ENCODE assay signal across 1 mouse cellular context in genomic region chr5:145906937-145907336, GRCm38 (mm10). TPM values are rescaled to one million over a fixed set of nuclear protein-coding genes. Genes with fewer than 3 reads are reported as not detected.
"Had no signal": no experiment of that assay in that cellular context is flagged by ENCODE, and none has a peak within 500 bp of the region (broad histone marks: within the 10 kb centered on the region; RNA-seq: fewer than 3 reads in every experiment).

No protein-coding gene starts in this region.

RNA-seq across cellular contexts. Expression of gene Cyp3a11, which starts 27.2 kb away (rescaled TPM):
- total RNA-seq: neutrophil, adult 5-6 weeks had no signal
